Mouse (Mus musculus): ENCODE results near the gene Sgsh.

GRCm38 (mm10) chr11:119353946-119354345 is 1.4 kb downstream of the Sgsh start:
- TF ChIP-seq CTCF (IDR thresholded peaks at IDR 0.05): no peak
- TF ChIP-seq EP300 (IDR thresholded peaks at IDR 0.05): no peak

Data from lung, postnatal 0 days (tissue).